Mouse (Mus musculus): ENCODE data around the gene Pycr1. TPM values are rescaled to one million over a fixed set of nuclear protein-coding genes. Genes with fewer than 3 reads are reported as not detected.

Gene Pycr1
- polyA plus RNA-seq, 2 experiments: 56.9 to 66.4 TPM

- Histone ChIP-seq H3K9ac (ENCODE audit: low read depth, low read length, severe bottlenecking) (no peak overlapping the region), H3K4me1 (ENCODE audit: control insufficient read depth, insufficient read depth, low read length) (peaks cover 11% of the 10 kb centered on the region), H3K9me3 (ENCODE audit: control insufficient read depth, low read length) (no peaks in the 10 kb centered on the region), H3K36me3 (ENCODE audit: control insufficient read depth, insufficient read depth, low read length) (peaks cover 63% of the 10 kb centered on the region), H3K27me3 (ENCODE audit: control insufficient read depth, insufficient read depth, low read length) (peaks cover 1% of the 10 kb centered on the region), H3K4me3 (replicated peaks; ENCODE audit: low read length) (no peak overlapping the region), H3K4me2 (replicated peaks; ENCODE audit: low read depth, low read length, severe bottlenecking) (no peak overlapping the region), H3K27ac (replicated peaks; ENCODE audit: low read depth, low read length) (no peak overlapping the region)
- DNase-seq (ENCODE audit: low spot score) (no peak), ATAC-seq (ENCODE audit: low FRiP score, low read depth) (no peak)
- 85% methylated on average over 8 of the region's 8 CpGs for WGBS
- no peak for TF ChIP-seq POLR2A (IDR thresholded peaks at IDR 0.05; ENCODE audit: borderline replicate concordance, extremely low read depth, insufficient read depth, insufficient read length)
Measured at GRCm38 (mm10) chr11:120613976-120614375, 29.6 kb downstream of the Pycr1 start.

GRCm38 (mm10) chr11:120613481-120613972 lies 30.0 kb downstream of the Pycr1 start:
- Histone ChIP-seq H3K9me3 (ENCODE audit: control insufficient read depth, low read length) (no peaks in the 10 kb centered on the region), H3K4me1 (ENCODE audit: control insufficient read depth, insufficient read depth, low read length) (peaks cover 12% of the 10 kb centered on the region), H3K4me2 (replicated peaks; ENCODE audit: low read depth, low read length, severe bottlenecking) (no peak overlapping the region), H3K36me3 (ENCODE audit: control insufficient read depth, insufficient read depth, low read length) (peaks cover 59% of the 10 kb centered on the region), H3K27ac (replicated peaks; ENCODE audit: low read depth, low read length) (no peak overlapping the region), H3K9ac (ENCODE audit: low read depth, low read length, severe bottlenecking) (no peak overlapping the region), H3K4me3 (replicated peaks; ENCODE audit: low read length) (no peak overlapping the region), H3K27me3 (ENCODE audit: control insufficient read depth, insufficient read depth, low read length) (peaks cover 6% of the 10 kb centered on the region)
- no peak for ATAC-seq (ENCODE audit: low FRiP score, low read depth)
- no peak for TF ChIP-seq POLR2A (IDR thresholded peaks at IDR 0.05; ENCODE audit: borderline replicate concordance, extremely low read depth, insufficient read depth, insufficient read length)
- no peak for DNase-seq (ENCODE audit: low spot score)
- WGBS: 90% methylated on average over 10 of the region's 10 CpGs

GRCm38 (mm10) chr11:120612763-120613162 lies 30.8 kb downstream of the Pycr1 start:
- ATAC-seq (ENCODE audit: low FRiP score, low read depth): no peak
- DNase-seq (ENCODE audit: low spot score): peak; percentile 46
- WGBS: 28% methylated on average over 6 of the region's 6 CpGs
- H3K4me1 ChIP-seq (ENCODE audit: control insufficient read depth, insufficient read depth, low read length): peaks cover 20% of the 10 kb centered on the region
- H3K27me3 ChIP-seq (ENCODE audit: control insufficient read depth, insufficient read depth, low read length): peaks cover 6% of the 10 kb centered on the region
- no peak overlapping the region for H3K27ac ChIP-seq (replicated peaks; ENCODE audit: low read depth, low read length)
- no peaks in the 10 kb centered on the region for H3K9me3 ChIP-seq (ENCODE audit: control insufficient read depth, low read length)
- H3K9ac ChIP-seq (ENCODE audit: low read depth, low read length, severe bottlenecking): no peak overlapping the region
- no peak for TF ChIP-seq POLR2A (IDR thresholded peaks at IDR 0.05; ENCODE audit: borderline replicate concordance, extremely low read depth, insufficient read depth, insufficient read length)
- H3K4me2 ChIP-seq (replicated peaks; ENCODE audit: low read depth, low read length, severe bottlenecking): no peak overlapping the region
- no peak overlapping the region for H3K4me3 ChIP-seq (replicated peaks; ENCODE audit: low read length)
- peaks cover 56% of the 10 kb centered on the region for H3K36me3 ChIP-seq (ENCODE audit: control insufficient read depth, insufficient read depth, low read length)

- H3K27ac ChIP-seq (replicated peaks; ENCODE audit: low read depth, low read length): no peak overlapping the region
- H3K4me1 ChIP-seq (ENCODE audit: control insufficient read depth, insufficient read depth, low read length): peaks cover 9% of the 10 kb centered on the region; the same call in 1 of the 2 replicates
- 73% methylated on average over 9 of the region's 9 CpGs for WGBS
- ATAC-seq (ENCODE audit: low FRiP score, low read depth) (no peak), DNase-seq (ENCODE audit: low spot score) (no peak)
- H3K9ac ChIP-seq (ENCODE audit: low read depth, low read length, severe bottlenecking): no peak overlapping the region
- H3K27me3 ChIP-seq (ENCODE audit: control insufficient read depth, insufficient read depth, low read length): peaks cover 6% of the 10 kb centered on the region
- peaks cover 67% of the 10 kb centered on the region for H3K36me3 ChIP-seq (ENCODE audit: control insufficient read depth, insufficient read depth, low read length)
- no peak for TF ChIP-seq POLR2A (IDR thresholded peaks at IDR 0.05; ENCODE audit: borderline replicate concordance, extremely low read depth, insufficient read depth, insufficient read length)
- no peak overlapping the region for H3K4me2 ChIP-seq (replicated peaks; ENCODE audit: low read depth, low read length, severe bottlenecking)
- H3K9me3 ChIP-seq (ENCODE audit: control insufficient read depth, low read length): no peaks in the 10 kb centered on the region
- no peak overlapping the region for H3K4me3 ChIP-seq (replicated peaks; ENCODE audit: low read length)
Measured at GRCm38 (mm10) chr11:120610477-120611046, 33.0 kb downstream of the Pycr1 start.

- Histone ChIP-seq H3K27me3 (ENCODE audit: control insufficient read depth, insufficient read depth, low read length) (peaks cover 6% of the 10 kb centered on the region), H3K4me3 (replicated peaks; ENCODE audit: low read length) (no peak overlapping the region), H3K27ac (replicated peaks; ENCODE audit: low read depth, low read length) (no peak overlapping the region), H3K9ac (ENCODE audit: low read depth, low read length, severe bottlenecking) (no peak overlapping the region), H3K4me2 (replicated peaks; ENCODE audit: low read depth, low read length, severe bottlenecking) (no peak overlapping the region), H3K4me1 (ENCODE audit: control insufficient read depth, insufficient read depth, low read length) (peaks cover 9% of the 10 kb centered on the region; the same call in 1 of the 2 replicates), H3K9me3 (ENCODE audit: control insufficient read depth, low read length) (no peaks in the 10 kb centered on the region), H3K36me3 (ENCODE audit: control insufficient read depth, insufficient read depth, low read length) (peaks cover 69% of the 10 kb centered on the region)
- DNase-seq (ENCODE audit: low spot score) (no peak), ATAC-seq (ENCODE audit: low FRiP score, low read depth) (no peak)
- WGBS: 48% methylated on average over 7 of the region's 8 CpGs
- TF ChIP-seq POLR2A (IDR thresholded peaks at IDR 0.05; ENCODE audit: borderline replicate concordance, extremely low read depth, insufficient read depth, insufficient read length): no peak
Measured at GRCm38 (mm10) chr11:120609250-120609649, 34.3 kb downstream of the Pycr1 start.

Data from limb, embryonic 14.5 days (tissue).